In genomic region chr4:47161756-47162587, GRCm38 (mm10) we compare ENCODE assay signal across 19 mouse cellular contexts. TPM values are rescaled to one million over a fixed set of nuclear protein-coding genes. Genes with fewer than 3 reads are reported as not detected.
A peak's percentile ranks its signal among the peaks of the same experiment; 100 is the strongest.
DNase-seq lines count a peak whose midpoint lies in the region; ATAC-seq and TF ChIP-seq lines count a peak whose summit lies in the region.
"Had no signal": no experiment of that assay in that cellular context is flagged by ENCODE, and none has a peak within 500 bp of the region (broad histone marks: within the 10 kb centered on the region; RNA-seq: fewer than 3 reads in every experiment).

No protein-coding gene starts in this region.

- peak; percentile 10 for DNase-seq in hindbrain, embryonic 11.5 days (ENCODE audit: low spot score)
- no peak for DNase-seq in hindbrain, embryonic 14.5 days (ENCODE audit: low spot score)
- no peak for DNase-seq in midbrain, embryonic 10.5 days (ENCODE audit: low spot score)
- DNase-seq in midbrain, postnatal 0 days (ENCODE audit: low spot score): no peak
- no peak for DNase-seq in embryonic facial prominence, embryonic 10.5 days (ENCODE audit: low spot score)
- peak; percentile 31 for DNase-seq in midbrain, embryonic 14.5 days
- no peak for DNase-seq in testis, postnatal 14 days (ENCODE audit: low spot score)
- no peak for DNase-seq in gastrocnemius, postnatal 25 days
- DNase-seq: adrenal gland, adult 2 months; cerebellum, adult 9-10 months; lung, postnatal 10 days; right cerebral cortex, adult 18-20 months; thymus, adult 2 months had no signal

- no peaks in the 10 kb centered on the region for H3K27me3 ChIP-seq in hindbrain, embryonic 11.5 days (ENCODE audit: control insufficient read depth, insufficient read depth, low read length)
- no peaks in the 10 kb centered on the region for H3K27me3 ChIP-seq in hindbrain, embryonic 14.5 days (ENCODE audit: control insufficient read depth, insufficient read depth, low read length)
- H3K27me3 ChIP-seq in midbrain, embryonic 10.5 days (ENCODE audit: low read depth, poor library complexity, severe bottlenecking): no peaks in the 10 kb centered on the region
- H3K27me3 ChIP-seq in midbrain, postnatal 0 days (ENCODE audit: insufficient read depth, low read length): no peaks in the 10 kb centered on the region
- no peaks in the 10 kb centered on the region for H3K27me3 ChIP-seq in embryonic facial prominence, embryonic 10.5 days (replicated peaks; ENCODE audit: low read depth, poor library complexity, severe bottlenecking)
- H3K27me3 ChIP-seq in midbrain, embryonic 14.5 days (ENCODE audit: control insufficient read depth, insufficient read depth, low read length): no peaks in the 10 kb centered on the region
- H3K27me3 ChIP-seq: embryonic facial prominence, embryonic 12.5 days had no signal

- no peak overlapping the region for H3K9ac ChIP-seq in hindbrain, embryonic 11.5 days (ENCODE audit: low read depth, low read length)
- H3K9ac ChIP-seq in hindbrain, embryonic 14.5 days: no peak overlapping the region
- H3K9ac ChIP-seq in midbrain, postnatal 0 days (replicated peaks; ENCODE audit: low read length, poor library complexity, severe bottlenecking): no peak overlapping the region
- no peak overlapping the region for H3K9ac ChIP-seq in midbrain, embryonic 14.5 days (replicated peaks; ENCODE audit: low read length)
- H3K9ac ChIP-seq: embryonic facial prominence, embryonic 12.5 days; hindbrain, embryonic 13.5 days; liver, embryonic 14.5 days had no signal

- no peaks in the 10 kb centered on the region for H3K36me3 ChIP-seq in hindbrain, embryonic 11.5 days (ENCODE audit: control insufficient read depth, insufficient read depth, low read length)
- no peaks in the 10 kb centered on the region for H3K36me3 ChIP-seq in hindbrain, embryonic 14.5 days (replicated peaks; ENCODE audit: control insufficient read depth, insufficient read depth)
- no peaks in the 10 kb centered on the region for H3K36me3 ChIP-seq in midbrain, embryonic 10.5 days
- no peaks in the 10 kb centered on the region for H3K36me3 ChIP-seq in midbrain, postnatal 0 days (ENCODE audit: insufficient read depth, low read length)
- H3K36me3 ChIP-seq in embryonic facial prominence, embryonic 10.5 days (replicated peaks): no peaks in the 10 kb centered on the region
- no peaks in the 10 kb centered on the region for H3K36me3 ChIP-seq in midbrain, embryonic 14.5 days (ENCODE audit: control insufficient read depth, insufficient read depth, low read length)
- H3K36me3 ChIP-seq: embryonic facial prominence, embryonic 12.5 days; hindbrain, embryonic 13.5 days had no signal

- 0 out of 2 replicates have a peak, but pooled peaks cover 2% of the 10 kb centered on the region for H3K4me1 ChIP-seq in hindbrain, embryonic 11.5 days (replicated peaks; ENCODE audit: control insufficient read depth, insufficient read depth, low read length)
- H3K4me1 ChIP-seq in hindbrain, embryonic 14.5 days (replicated peaks; ENCODE audit: control insufficient read depth, insufficient read depth, low read length): no peaks in the 10 kb centered on the region; the same call in 1 of the 2 replicates
- H3K4me1 ChIP-seq in midbrain, embryonic 10.5 days: peaks cover 17% of the 10 kb centered on the region
- no peaks in the 10 kb centered on the region for H3K4me1 ChIP-seq in midbrain, postnatal 0 days (ENCODE audit: insufficient read depth, low read length)
- peaks cover 18% of the 10 kb centered on the region for H3K4me1 ChIP-seq in embryonic facial prominence, embryonic 10.5 days
- peaks cover 10% of the 10 kb centered on the region; the same call in 1 of the 2 replicates for H3K4me1 ChIP-seq in midbrain, embryonic 14.5 days (ENCODE audit: control insufficient read depth, insufficient read depth, low read length)
- H3K4me1 ChIP-seq: embryonic facial prominence, embryonic 12.5 days had no signal

- no peak for ATAC-seq in hindbrain, embryonic 11.5 days (ENCODE audit: low FRiP score)
- no peak for ATAC-seq in hindbrain, embryonic 14.5 days (ENCODE audit: low FRiP score)
- ATAC-seq in midbrain, postnatal 0 days (ENCODE audit: low FRiP score): no peak
- ATAC-seq in midbrain, embryonic 14.5 days (ENCODE audit: low FRiP score, low TSS enrichment): no peak
- ATAC-seq: forebrain, embryonic 16.5 days had no signal

- H3K4me3 ChIP-seq in hindbrain, embryonic 11.5 days (ENCODE audit: low read depth, low read length): no peak overlapping the region
- H3K4me3 ChIP-seq in hindbrain, embryonic 14.5 days (replicated peaks; ENCODE audit: low read length): no peak overlapping the region
- no peak overlapping the region for H3K4me3 ChIP-seq in midbrain, embryonic 10.5 days
- no peak overlapping the region for H3K4me3 ChIP-seq in midbrain, postnatal 0 days (ENCODE audit: low read depth, low read length)
- H3K4me3 ChIP-seq in embryonic facial prominence, embryonic 10.5 days: no peak overlapping the region
- H3K4me3 ChIP-seq in midbrain, embryonic 14.5 days (replicated peaks; ENCODE audit: low read depth, low read length): no peak overlapping the region
- H3K4me3 ChIP-seq: embryonic facial prominence, embryonic 12.5 days; hindbrain, embryonic 13.5 days had no signal

- TF ChIP-seq CTCF in midbrain, postnatal 0 days (IDR thresholded peaks at IDR 0.05): no peak

- no peaks in the 10 kb centered on the region for H3K9me3 ChIP-seq in hindbrain, embryonic 11.5 days (ENCODE audit: control insufficient read depth, low read length)
- H3K9me3 ChIP-seq in hindbrain, embryonic 14.5 days (ENCODE audit: control insufficient read depth, low read length): peaks cover 10% of the 10 kb centered on the region
- no peaks in the 10 kb centered on the region; the same call in 1 of the 2 replicates for H3K9me3 ChIP-seq in midbrain, embryonic 10.5 days (replicated peaks)
- H3K9me3 ChIP-seq in midbrain, postnatal 0 days (ENCODE audit: low read length): no peaks in the 10 kb centered on the region
- no peaks in the 10 kb centered on the region for H3K9me3 ChIP-seq in embryonic facial prominence, embryonic 10.5 days
- no peaks in the 10 kb centered on the region for H3K9me3 ChIP-seq in midbrain, embryonic 14.5 days (ENCODE audit: control insufficient read depth, low read length)
- H3K9me3 ChIP-seq: embryonic facial prominence, embryonic 12.5 days had no signal

- no peak overlapping the region for H3K27ac ChIP-seq in hindbrain, embryonic 11.5 days (ENCODE audit: low read depth, low read length)
- no peak overlapping the region for H3K27ac ChIP-seq in hindbrain, embryonic 14.5 days
- H3K27ac ChIP-seq in midbrain, embryonic 10.5 days (replicated peaks): peak overlapping the region; percentile 29; the same call in 1 of the 2 replicates
- no peak overlapping the region for H3K27ac ChIP-seq in midbrain, postnatal 0 days (ENCODE audit: low read depth, low read length)
- peak overlapping the region; percentile 24; the same call in 1 of the 2 replicates for H3K27ac ChIP-seq in embryonic facial prominence, embryonic 10.5 days (replicated peaks)
- H3K27ac ChIP-seq in midbrain, embryonic 14.5 days (replicated peaks; ENCODE audit: low read depth, low read length): no peak overlapping the region; the same call in none of the 2 replicates
- H3K27ac ChIP-seq: embryonic facial prominence, embryonic 12.5 days; hindbrain, embryonic 13.5 days; liver, embryonic 14.5 days had no signal

- H3K4me2 ChIP-seq in hindbrain, embryonic 11.5 days (replicated peaks; ENCODE audit: low read depth, low read length): no peak overlapping the region
- no peak overlapping the region for H3K4me2 ChIP-seq in hindbrain, embryonic 14.5 days (replicated peaks)
- no peak overlapping the region for H3K4me2 ChIP-seq in midbrain, postnatal 0 days (ENCODE audit: low read depth, low read length, poor library complexity, severe bottlenecking)
- H3K4me2 ChIP-seq in midbrain, embryonic 14.5 days (ENCODE audit: low read length): no peak overlapping the region
- H3K4me2 ChIP-seq: embryonic facial prominence, embryonic 12.5 days; hindbrain, embryonic 13.5 days had no signal

- 67% methylated on average over 12 of the region's 12 CpGs for WGBS in hindbrain, embryonic 11.5 days
- WGBS in hindbrain, embryonic 14.5 days: 48% methylated on average over 12 of the region's 12 CpGs
- WGBS in midbrain, embryonic 10.5 days: 75% methylated on average over 12 of the region's 12 CpGs
- WGBS in midbrain, postnatal 0 days: 45% methylated on average over 12 of the region's 12 CpGs
- WGBS in embryonic facial prominence, embryonic 10.5 days: 67% methylated on average over 12 of the region's 12 CpGs
- 63% methylated on average over 12 of the region's 12 CpGs for WGBS in midbrain, embryonic 14.5 days

RNA-seq across cellular contexts. Expression of gene Col15a1, which starts 46.0 kb away (rescaled TPM):
- 4.6 and 5.9 TPM in 2 replicates for polyA plus RNA-seq in hindbrain, embryonic 11.5 days (2014; fragmentation: Nextera tagmentation; extraction: Ambion mirVana)
- polyA plus RNA-seq in hindbrain, embryonic 14.5 days (2014; fragmentation: Nextera tagmentation; extraction: Ambion mirVana): 4.7 and 5.6 TPM in 2 replicates
- 2.5 and 2.7 TPM in 2 replicates for polyA plus RNA-seq in midbrain, embryonic 10.5 days (2016; fragmentation: Nextera tagmentation; extraction: Ambion mirVana)
- 8.2 and 20.2 TPM in 2 replicates for total RNA-seq in midbrain, postnatal 0 days (2014; rRNA removed)
- polyA plus RNA-seq in midbrain, postnatal 0 days (2015; fragmentation: Nextera tagmentation; extraction: Ambion mirVana): 3.8 and 5.3 TPM in 2 replicates
- polyA plus RNA-seq in embryonic facial prominence, embryonic 10.5 days (2016; fragmentation: Nextera tagmentation; extraction: Ambion mirVana): 6.7 and 8.1 TPM in 2 replicates
- polyA plus RNA-seq in midbrain, embryonic 14.5 days (2014; fragmentation: Nextera tagmentation; extraction: Ambion mirVana): 1.8 and 3.0 TPM in 2 replicates
- 10 to 100 TPM; 64.7 to 68.2 TPM for total RNA-seq in gastrocnemius, postnatal 25 days (2021)
- total RNA-seq: granulocyte monocyte progenitor cell, adult 5-6 weeks; megakaryocyte-erythroid progenitor cell, adult 5-6 weeks had no signal

Comparison
In these comparisons a context has a peak if more than half of its experiments do, and no peak if none do; other contexts are left out.
1. DNase-seq: peak in hindbrain, embryonic 11.5 days (single experiment) and midbrain, embryonic 14.5 days (single experiment); none in hindbrain, embryonic 14.5 days (single experiment), midbrain, embryonic 10.5 days (single experiment), midbrain, postnatal 0 days (single experiment), embryonic facial prominence, embryonic 10.5 days (single experiment), testis, postnatal 14 days (single experiment) and gastrocnemius, postnatal 25 days (single experiment).
2. H3K27ac ChIP-seq: peak in midbrain, embryonic 10.5 days (single experiment) and embryonic facial prominence, embryonic 10.5 days (single experiment); none in hindbrain, embryonic 11.5 days (single experiment), hindbrain, embryonic 14.5 days (single experiment), midbrain, postnatal 0 days (single experiment) and midbrain, embryonic 14.5 days (single experiment).